Mouse (Mus musculus) olfactory bulb, adult 2 months (tissue): ENCODE results near the gene Lifr. TPM values are rescaled to one million over a fixed set of nuclear protein-coding genes. Genes with fewer than 3 reads are reported as not detected.

ENCODE experiments used
- H3K27ac ChIP-seq: fragments of 200-500 bp; 2 replicates; pipeline ENCODE4 v1.5.1; 2012; ENCODE audit warnings: low read depth, low read length; ENCODE audit not compliant: insufficient read depth
- H3K4me1 ChIP-seq: fragments of 200-500 bp; 2 replicates; pipeline ENCODE4 v1.6.1; 2012; ENCODE audit warnings: low read length; ENCODE audit not compliant: control insufficient read depth, insufficient read depth
- H3K4me3 ChIP-seq: fragments of 200-500 bp; 2 replicates; pipeline ENCODE4 v1.5.1; 2012; ENCODE audit warnings: mild to moderate bottlenecking, low read depth, low read length, moderate library complexity; ENCODE audit not compliant: insufficient read depth
- CTCF ChIP-seq: fragments of 200-500 bp; IDR thresholded peaks from 2 replicates; pipeline ENCODE4 v1.5.1; 2012; ENCODE audit warnings: low read depth, mild to moderate bottlenecking, low read length, moderate library complexity; ENCODE audit not compliant: insufficient read depth
- POLR2A ChIP-seq: fragments of 200-500 bp; IDR thresholded peaks from 2 replicates; pipeline ENCODE4 v1.6.1; 2012; ENCODE audit warnings: mild to moderate bottlenecking, low read depth, low read length, moderate library complexity; ENCODE audit not compliant: insufficient read depth
- WGBS: fragments of 180-500 bp; shearing (Covaris S2); methylation state at CpG from one replicate; pipeline ENCODE4 v1.1.7; 2018; 5-methylcytosine and 5-hydroxymethylcytosine counted together
- polyA plus RNA-seq: library from polyadenylated mRNA; stranded (reverse); fragments of >200 nt; gene quantifications from 2 replicates; pipeline ENCODE4 v1.2.4, GENCODE M21; 2012; ENCODE audit warnings: low replicate concordance; ENCODE audit not compliant: missing spikeins, insufficient read depth, insufficient read length

The Lifr gene
- polyA plus RNA-seq, 1 experiment = not detected

- H3K4me3 ChIP-seq = no peak overlapping the region
- H3K4me1 ChIP-seq = no peaks in the 10 kb centered on the region
- no peak for TF ChIP-seq CTCF
- TF ChIP-seq POLR2A = no peak
- no peak overlapping the region for H3K27ac ChIP-seq
- 83% methylated on average over 15 of the region's 15 CpGs for WGBS
Observed at GRCm38 (mm10) chr15:7242161-7242850, 151.9 kb downstream of the Lifr start.

Other genes starting within 250 kb of the Lifr start
- gene Osmr, start 215.6 kb upstream of the Lifr start, polyA plus RNA-seq = not detected in 2 replicates